Mouse (Mus musculus): ENCODE measurements around the gene Lpcat1. TPM values are rescaled to one million over a fixed set of nuclear protein-coding genes. Genes with fewer than 3 reads are reported as not detected.

Gene Lpcat1
- polyA plus RNA-seq, 2 experiments from 2014 or later = 29.0 to 34.0 TPM

DNA sequence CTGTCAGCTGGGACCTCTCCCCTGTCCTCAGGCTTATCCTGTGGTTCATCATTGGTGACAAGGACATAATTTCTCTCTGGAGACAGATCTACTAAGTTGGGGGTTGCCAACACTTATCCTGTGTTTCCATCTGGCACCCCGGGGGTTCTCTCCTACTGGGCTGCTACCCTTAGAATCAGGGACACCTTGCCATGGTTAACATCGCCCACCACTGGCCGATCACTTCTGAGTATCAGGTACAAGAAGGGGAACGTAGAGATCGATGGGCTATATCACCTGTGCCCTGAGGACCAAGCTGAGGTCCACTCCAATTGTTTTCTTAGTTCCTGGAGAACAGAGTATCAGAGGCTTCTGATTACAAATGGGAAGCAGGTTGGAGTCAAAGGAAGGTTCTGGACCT, 97.2 kb downstream of the Lpcat1 start:
- no peak for ATAC-seq

Other genes starting within 250 kb of the Lpcat1 start
- gene Irx4, start 206.7 kb upstream of the Lpcat1 start, polyA plus RNA-seq (2017; shearing (Covaris generic)) = not detected
- 100 to 1,000 TPM in 1 of 2 experiments, 10 to 100 TPM in 1; 94.9 to 126 TPM for gene Mrpl36, start 138.7 kb upstream of the Lpcat1 start, polyA plus RNA-seq (2017; shearing (Covaris generic))
- gene Ndufs6, start 138.7 kb upstream of the Lpcat1 start, polyA plus RNA-seq (2017; shearing (Covaris generic)) = 100 to 1,000 TPM; 141 to 144 TPM
- not detected for gene Slc6a3, start 69.5 kb downstream of the Lpcat1 start, polyA plus RNA-seq (2017; shearing (Covaris generic))
- gene Clptm1l, start 136.8 kb downstream of the Lpcat1 start, polyA plus RNA-seq (2017; shearing (Covaris generic)) = 10 to 100 TPM; 19.1 to 44.9 TPM
- 1 to 10 TPM; 2.8 to 3.6 TPM for gene Tert, start 159.7 kb downstream of the Lpcat1 start, polyA plus RNA-seq (2017; shearing (Covaris generic))
- gene Slc6a18, start 210.8 kb downstream of the Lpcat1 start, polyA plus RNA-seq (2017; shearing (Covaris generic)) = not detected
- gene Slc6a19, start 237.7 kb downstream of the Lpcat1 start, polyA plus RNA-seq (2017; shearing (Covaris generic)) = not detected